Mouse (Mus musculus) neutrophil, adult 83 days (primary cell): ENCODE measurements around the gene E330034G19Rik. TPM values are rescaled to one million over a fixed set of nuclear protein-coding genes. Genes with fewer than 3 reads are reported as not detected.

Source experiments
- total RNA-seq, 2 experiments: library from RNA; stranded (reverse); gene quantifications; one replicate each; pipeline ENCODE4 v1.2.4; 2023

Gene E330034G19Rik
- not detected for total RNA-seq

DNA sequence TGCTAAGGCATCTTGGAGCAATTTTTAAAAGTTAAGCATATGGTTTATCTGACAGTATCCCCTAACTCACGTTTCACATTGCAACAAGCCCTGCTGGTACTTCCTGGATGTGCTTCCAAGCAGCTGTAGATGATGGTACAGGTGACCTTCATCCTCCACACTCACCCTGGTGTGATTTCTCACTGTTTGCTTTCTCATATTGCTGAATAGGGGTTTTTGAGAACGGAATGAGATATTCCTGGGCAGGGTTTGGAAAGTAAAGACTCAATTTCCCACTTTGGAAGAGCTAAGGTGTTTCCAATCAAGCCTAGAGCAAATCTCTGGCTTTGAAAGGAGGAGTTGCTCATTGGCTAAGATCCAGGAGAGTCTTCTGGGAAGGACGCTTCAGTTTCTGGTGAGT, at the start of gene E330034G19Rik:
Gene E330034G19Rik, plus strand, starts transcription at position 301 of the 400 bp plus-strand sequence.

DNA sequence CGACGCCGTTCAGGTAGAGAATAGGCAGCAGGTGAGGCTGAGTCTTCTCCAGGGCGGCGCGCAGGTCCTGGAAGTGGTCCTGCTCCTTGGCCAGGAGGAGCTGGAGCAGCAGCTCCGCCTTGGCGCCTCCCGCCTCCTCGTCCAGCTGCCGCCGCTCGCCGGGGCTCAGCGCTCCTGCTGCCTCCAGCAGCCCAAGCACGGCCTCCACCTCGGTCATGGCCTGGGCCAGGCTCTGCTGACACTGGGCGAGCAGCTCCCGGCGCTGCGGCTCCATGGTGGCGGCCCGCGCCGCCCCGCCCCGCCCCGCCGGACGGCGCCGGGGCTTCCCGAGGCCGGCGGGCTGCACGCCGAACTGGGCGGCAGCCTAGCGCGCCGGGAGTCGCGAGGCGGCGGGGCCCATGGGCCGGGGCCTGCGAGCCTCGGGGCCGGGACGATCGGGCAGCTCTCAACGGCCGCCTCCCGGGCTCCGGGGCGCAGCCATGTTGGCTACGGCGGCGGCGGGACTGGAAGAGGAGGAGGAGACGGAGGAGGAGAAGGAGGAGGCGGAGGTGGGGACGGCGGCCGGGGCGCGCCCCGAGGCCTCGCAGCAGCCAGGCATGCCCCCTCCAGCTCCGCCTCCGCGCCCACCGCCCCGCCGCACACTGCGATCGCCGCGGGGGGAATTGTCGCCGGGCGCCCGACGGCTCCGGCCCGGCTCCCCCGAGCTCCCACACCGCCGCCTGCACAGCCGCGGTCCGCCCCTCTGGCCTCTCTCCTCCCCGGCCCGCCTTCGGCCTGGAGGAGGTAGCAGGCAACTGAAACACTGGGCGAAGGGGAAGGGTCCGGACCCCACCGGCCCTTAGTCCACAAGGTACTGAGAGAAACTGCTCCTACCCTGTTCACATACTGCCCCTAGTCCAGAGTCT, 47.6 kb upstream of the E330034G19Rik start, which contains the start of gene Dlg5:
Gene Dlg5, minus strand, starts transcription at position 744 of the 905 bp plus-strand sequence.

Other genes starting within 250 kb of the E330034G19Rik start
- under 1 TPM; 0.09 to 0.18 TPM for gene Dlg5, start 47.3 kb upstream of the E330034G19Rik start, total RNA-seq
- gene Polr3a, start 193.8 kb downstream of the E330034G19Rik start, total RNA-seq, result 10 to 100 TPM; 12.9 to 15.4 TPM
- gene Rps24, start 193.9 kb downstream of the E330034G19Rik start, total RNA-seq, result 1,000 to 10,000 TPM; 1,111 to 1,137 TPM